Mouse (Mus musculus) limb, embryonic 14.5 days (tissue): ENCODE measurements around the gene Zfp296. TPM values are rescaled to one million over a fixed set of nuclear protein-coding genes. Genes with fewer than 3 reads are reported as not detected.

ENCODE experiments used
- ATAC-seq: fragments of 200-750 bp; cut with Nextera tagmentation; 2 replicates; pipeline ENCODE4 v1.8.0; 2017; ENCODE audit warnings: low read depth, moderate number of reproducible peaks, moderate TSS enrichment; ENCODE audit not compliant: low FRiP score
- DNase-seq: peaks from one replicate; pipeline ENCODE4 v3.0.0-alpha.2; 2015; ENCODE audit warnings: low spot score
- H3K27ac ChIP-seq: fragments of 300-500 bp; sonication (generic); replicated peaks from 2 replicates; pipeline ENCODE4 v1.5.1; 2014; ENCODE audit warnings: low read depth, mild to moderate bottlenecking, low read length, moderate library complexity, mixed read lengths
- H3K27me3 ChIP-seq: fragments of 300-500 bp; sonication (generic); 2 replicates; pipeline ENCODE4 v1.6.1; 2014; ENCODE audit warnings: low read length, mixed read lengths; ENCODE audit not compliant: control insufficient read depth, insufficient read depth
- H3K36me3 ChIP-seq: fragments of 300-500 bp; sonication (generic); 2 replicates; pipeline ENCODE4 v1.6.1; 2014; ENCODE audit warnings: mild to moderate bottlenecking, low read length, moderate library complexity, mixed read lengths; ENCODE audit not compliant: control insufficient read depth, insufficient read depth
- H3K4me1 ChIP-seq: fragments of 300-500 bp; sonication (generic); 2 replicates; pipeline ENCODE4 v1.6.1; 2014; ENCODE audit warnings: antibody characterized with exemption, low read length, mixed read lengths; ENCODE audit not compliant: control insufficient read depth, insufficient read depth
- H3K4me2 ChIP-seq: fragments of 300-500 bp; sonication (generic); replicated peaks from 2 replicates; pipeline ENCODE4 v1.6.1; 2014; ENCODE audit warnings: low read depth, mild to moderate bottlenecking, low read length, moderate library complexity; ENCODE audit not compliant: severe bottlenecking
- H3K4me3 ChIP-seq: fragments of 300-500 bp; sonication (generic); replicated peaks from 2 replicates; pipeline ENCODE4 v1.5.1; 2014; ENCODE audit warnings: low read length
- H3K9ac ChIP-seq: fragments of 300-500 bp; sonication (generic); 2 replicates; pipeline ENCODE4 v1.6.1; 2014; ENCODE audit warnings: mild to moderate bottlenecking, low read depth, low read length, moderate library complexity; ENCODE audit not compliant: severe bottlenecking
- H3K9me3 ChIP-seq: fragments of 300-500 bp; sonication (generic); 2 replicates; pipeline ENCODE4 v1.6.1; 2016; ENCODE audit warnings: low read length; ENCODE audit not compliant: control insufficient read depth
- POLR2A ChIP-seq: fragments of 200-500 bp; IDR thresholded peaks from 2 replicates; pipeline ENCODE4 v1.8.0; 2012; ENCODE audit warnings: inconsistent platforms, mild to moderate bottlenecking, moderate library complexity, borderline replicate concordance; ENCODE audit not compliant: insufficient read depth, insufficient read length; ENCODE audit errors: extremely low read depth
- WGBS: fragments of 180-500 bp; shearing (Covaris S2); extraction: QIAGEN DNeasy Blood & Tissue Kit; methylation state at CpG from one replicate; pipeline ENCODE4 v1.1.7; 2014; 5-methylcytosine and 5-hydroxymethylcytosine counted together
- polyA plus RNA-seq, 2 experiments: library from polyadenylated mRNA; depleted of rRNA in 1 of 2; stranded (reverse) in 1 of 2; unstranded in 1 of 2; fragments of >200 nt; fragmentation: Nextera tagmentation in 1 of 2; extraction: Ambion mirVana in 1 of 2; gene quantifications; 2 replicates each; pipeline versions ENCODE4 v1.2.1 to v1.2.3; 2012 to 2014

Gene Zfp296
- 2.2 and 2.7 TPM in 2 replicates for polyA plus RNA-seq (2012; rRNA removed)
- polyA plus RNA-seq (2014; fragmentation: Nextera tagmentation; extraction: Ambion mirVana), result 0.68 and 1.8 TPM in 2 replicates

GRCm38 (mm10) chr7:19577141-19577852, at the start of gene Zfp296, which contains the start of gene Gemin7:
Gene Zfp296 (plus strand): TSS chr7:19577287.
Gene Gemin7 (minus strand): TSS chr7:19577595.
- H3K4me1 ChIP-seq, result peaks cover 3% of the 10 kb centered on the region
- WGBS, result 1% methylated on average over 34 of the region's 56 CpGs
- TF ChIP-seq POLR2A, result no peak
- peak within 1 kb of the TSS; percentile 48 for H3K9ac ChIP-seq
- H3K4me3 ChIP-seq, result peak within 1 kb of the TSS; percentile 39
- DNase-seq (no peak), ATAC-seq (no peak)
- H3K9me3 ChIP-seq, result no peaks in the 10 kb centered on the region
- peaks cover 25% of the 10 kb centered on the region for H3K36me3 ChIP-seq
- H3K27me3 ChIP-seq, result peaks cover 28% of the 10 kb centered on the region
- peak within 1 kb of the TSS; percentile 66 for H3K4me2 ChIP-seq
- no peak within 1 kb of the TSS for H3K27ac ChIP-seq

- peaks cover 66% of the 10 kb centered on the region for H3K36me3 ChIP-seq
- no peak overlapping the region for H3K9ac ChIP-seq
- no peak overlapping the region for H3K4me2 ChIP-seq
- DNase-seq (no peak), ATAC-seq (no peak)
- no peaks in the 10 kb centered on the region for H3K9me3 ChIP-seq
- H3K27ac ChIP-seq, result no peak overlapping the region
- WGBS, result 65% methylated on average over 10 of the region's 10 CpGs
- H3K4me1 ChIP-seq, result no peaks in the 10 kb centered on the region
- no peak for TF ChIP-seq POLR2A
- no peaks in the 10 kb centered on the region for H3K27me3 ChIP-seq
- H3K4me3 ChIP-seq, result no peak overlapping the region
Observed at GRCm38 (mm10) chr7:19531077-19531476, 46.0 kb upstream of the Zfp296 start.

GRCm38 (mm10) chr7:19532240-19532639, 44.8 kb upstream of the Zfp296 start:
- Histone ChIP-seq H3K4me2 (no peak overlapping the region), H3K4me3 (no peak overlapping the region), H3K36me3 (peaks cover 66% of the 10 kb centered on the region), H3K27me3 (no peaks in the 10 kb centered on the region), H3K9ac (0 out of 2 replicates have a peak overlapping the region, but pooled peaks have one; percentile 2), H3K27ac (no peak overlapping the region), H3K9me3 (no peaks in the 10 kb centered on the region), H3K4me1 (no peaks in the 10 kb centered on the region)
- ATAC-seq (no peak), DNase-seq (no peak)
- 90% methylated on average over 14 of the region's 14 CpGs for WGBS
- TF ChIP-seq POLR2A, result no peak

- no peak for DNase-seq
- ATAC-seq, result no peak
- Histone ChIP-seq H3K4me1 (no peaks in the 10 kb centered on the region), H3K36me3 (peaks cover 59% of the 10 kb centered on the region), H3K4me3 (no peak overlapping the region), H3K27me3 (no peaks in the 10 kb centered on the region), H3K9ac (no peak overlapping the region), H3K4me2 (no peak overlapping the region), H3K27ac (no peak overlapping the region), H3K9me3 (no peaks in the 10 kb centered on the region)
- no peak for TF ChIP-seq POLR2A
- WGBS, result 93% methylated on average over 10 of the region's 10 CpGs
Observed at GRCm38 (mm10) chr7:19534676-19535075, 42.4 kb upstream of the Zfp296 start.

GRCm38 (mm10) chr7:19540771-19541566, 36.1 kb upstream of the Zfp296 start:
- 86% methylated on average over 2 of the region's 2 CpGs for WGBS
- ATAC-seq, result no peak

More at GRCm38 (mm10) chr7:19540771-19541566, 36.1 kb upstream of the Zfp296 start:
- no peak overlapping the region for H3K27ac ChIP-seq
- H3K4me1 ChIP-seq, result no peaks in the 10 kb centered on the region
- no peaks in the 10 kb centered on the region for H3K27me3 ChIP-seq
- no peak overlapping the region for H3K4me3 ChIP-seq
- no peaks in the 10 kb centered on the region for H3K9me3 ChIP-seq
- H3K9ac ChIP-seq, result no peak overlapping the region
- TF ChIP-seq POLR2A, result no peak
- H3K36me3 ChIP-seq, result 0 out of 2 replicates have a peak, but pooled peaks cover 6% of the 10 kb centered on the region
- no peak for DNase-seq
- H3K4me2 ChIP-seq, result no peak overlapping the region
